Mouse (Mus musculus): ENCODE measurements around the gene Gm3149. TPM values are rescaled to one million over a fixed set of nuclear protein-coding genes. Genes with fewer than 3 reads are reported as not detected.
A peak's percentile ranks its signal among the peaks of the same experiment; 100 is the strongest.
"Not testable (repeated sequence)": the region's sequence is repeated elsewhere in the genome, so short reads cannot be mapped to it uniquely, and the experiment has no call there.

The Gm3149 gene
- polyA plus RNA-seq (2014; fragmentation: Nextera tagmentation; extraction: Ambion mirVana), result not detected in 2 replicates

DNA sequence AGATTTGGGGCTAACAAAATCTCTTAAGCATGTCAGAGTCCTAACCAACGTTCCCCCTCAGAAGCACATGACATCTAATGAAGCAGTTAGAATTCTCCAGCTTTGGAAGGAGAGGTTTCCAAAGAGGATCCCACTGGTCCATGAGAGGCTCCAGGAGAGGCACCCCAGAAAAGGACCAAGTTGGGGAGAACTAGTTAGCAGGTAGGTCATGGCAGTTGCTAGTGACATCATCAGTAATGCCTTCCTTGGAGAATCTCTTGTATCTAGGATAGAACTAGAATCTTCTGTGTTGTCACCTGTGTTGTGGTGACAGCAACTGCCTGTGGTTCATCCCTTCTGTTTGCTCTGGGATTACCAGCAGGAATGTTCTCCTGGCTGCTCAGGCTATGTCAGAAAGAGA is at the start of gene Gm3149:
Gm3149 (plus strand) TSS at position 301 of the 400 bp plus-strand sequence.
- not testable (repeated sequence) for H3K4me1 ChIP-seq (ENCODE audit: control insufficient read depth, insufficient read depth, low read length); DNase-seq (ENCODE audit: low spot score); H3K4me2 ChIP-seq (ENCODE audit: low read length); H3K9me3 ChIP-seq (replicated peaks; ENCODE audit: control insufficient read depth, low read length); H3K4me3 ChIP-seq (ENCODE audit: low read depth, low read length); H3K9ac ChIP-seq (ENCODE audit: low read length); H3K27ac ChIP-seq (ENCODE audit: low read depth, low read length); ATAC-seq; H3K36me3 ChIP-seq (ENCODE audit: control insufficient read depth, insufficient read depth, low read length); H3K27me3 ChIP-seq (replicated peaks; ENCODE audit: control insufficient read depth, insufficient read depth, low read length)
- no CpG with 5 or more reads among the region's 1 CpGs for WGBS

- H3K4me1 ChIP-seq (ENCODE audit: control insufficient read depth, insufficient read depth, low read length); H3K27ac ChIP-seq (ENCODE audit: low read depth, low read length); DNase-seq (ENCODE audit: low spot score); H3K9ac ChIP-seq (ENCODE audit: low read length); H3K4me2 ChIP-seq (ENCODE audit: low read length); ATAC-seq; H3K4me3 ChIP-seq (ENCODE audit: low read depth, low read length); H3K9me3 ChIP-seq (replicated peaks; ENCODE audit: control insufficient read depth, low read length); H3K27me3 ChIP-seq (replicated peaks; ENCODE audit: control insufficient read depth, insufficient read depth, low read length); H3K36me3 ChIP-seq (ENCODE audit: control insufficient read depth, insufficient read depth, low read length): not testable (repeated sequence)
- WGBS, result 95% methylated on average over 2 of the region's 2 CpGs
These were observed 47.7 kb upstream of the Gm3149 start for GRCm38 (mm10) chr14:4269238-4269950.

- not testable (repeated sequence) for ATAC-seq; H3K4me3 ChIP-seq (ENCODE audit: low read depth, low read length); H3K9ac ChIP-seq (ENCODE audit: low read length); H3K27ac ChIP-seq (ENCODE audit: low read depth, low read length); H3K36me3 ChIP-seq (ENCODE audit: control insufficient read depth, insufficient read depth, low read length); H3K27me3 ChIP-seq (replicated peaks; ENCODE audit: control insufficient read depth, insufficient read depth, low read length); H3K4me1 ChIP-seq (ENCODE audit: control insufficient read depth, insufficient read depth, low read length); H3K4me2 ChIP-seq (ENCODE audit: low read length); H3K9me3 ChIP-seq (replicated peaks; ENCODE audit: control insufficient read depth, low read length); DNase-seq (ENCODE audit: low spot score)
- WGBS, result 92% methylated on average over 2 of the region's 3 CpGs
These were observed 37.3 kb upstream of the Gm3149 start for GRCm38 (mm10) chr14:4279828-4280227.

DNA sequence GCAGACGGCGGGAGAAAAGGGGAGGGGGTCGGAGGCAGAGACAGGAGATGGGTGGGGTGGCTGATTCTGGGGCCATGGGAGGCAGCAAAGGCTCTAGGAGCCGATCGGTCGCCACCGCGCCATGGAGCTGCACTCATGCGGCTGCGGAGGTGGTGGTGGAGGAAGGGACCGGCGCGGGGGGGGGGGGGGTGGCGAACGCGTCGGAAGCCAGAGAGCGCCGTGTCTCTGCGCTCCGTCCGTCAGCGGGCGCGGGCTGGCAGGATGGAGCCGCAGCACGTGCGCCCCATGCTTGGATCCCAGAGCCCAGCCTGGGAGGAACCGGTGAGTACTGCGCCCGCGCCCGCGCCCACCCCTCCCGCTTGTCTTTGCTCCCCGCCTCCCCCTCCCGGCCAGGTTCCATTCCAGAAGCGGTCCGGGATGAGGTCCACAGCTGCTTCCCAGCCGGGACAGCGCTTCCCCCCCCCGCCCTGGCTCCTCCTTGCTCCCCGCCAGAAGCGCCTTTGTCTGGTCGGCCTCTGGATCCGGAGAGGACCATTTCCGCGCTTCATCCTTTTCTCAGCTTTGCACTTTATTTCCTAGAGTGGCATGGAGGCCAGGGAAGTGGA is 17.5 kb downstream of the Gm3149 start, which contains the start of gene 2610042L04Rik:
2610042L04Rik (plus strand) TSS at position 288 of the 605 bp plus-strand sequence.
- H3K9me3 ChIP-seq (replicated peaks; ENCODE audit: control insufficient read depth, low read length); H3K36me3 ChIP-seq (ENCODE audit: control insufficient read depth, insufficient read depth, low read length); ATAC-seq; H3K4me1 ChIP-seq (ENCODE audit: control insufficient read depth, insufficient read depth, low read length); H3K27me3 ChIP-seq (replicated peaks; ENCODE audit: control insufficient read depth, insufficient read depth, low read length); H3K27ac ChIP-seq (ENCODE audit: low read depth, low read length): not testable (repeated sequence)
- WGBS, result under 1% methylated on average over 17 of the region's 48 CpGs
- peak; percentile 18 for DNase-seq (ENCODE audit: low spot score)
- Histone ChIP-seq H3K4me2 (ENCODE audit: low read length) (peak within 1 kb of the TSS; percentile 59), H3K9ac (ENCODE audit: low read length) (peak within 1 kb of the TSS; percentile 56), H3K4me3 (ENCODE audit: low read depth, low read length) (peak within 1 kb of the TSS; percentile 39)

DNA sequence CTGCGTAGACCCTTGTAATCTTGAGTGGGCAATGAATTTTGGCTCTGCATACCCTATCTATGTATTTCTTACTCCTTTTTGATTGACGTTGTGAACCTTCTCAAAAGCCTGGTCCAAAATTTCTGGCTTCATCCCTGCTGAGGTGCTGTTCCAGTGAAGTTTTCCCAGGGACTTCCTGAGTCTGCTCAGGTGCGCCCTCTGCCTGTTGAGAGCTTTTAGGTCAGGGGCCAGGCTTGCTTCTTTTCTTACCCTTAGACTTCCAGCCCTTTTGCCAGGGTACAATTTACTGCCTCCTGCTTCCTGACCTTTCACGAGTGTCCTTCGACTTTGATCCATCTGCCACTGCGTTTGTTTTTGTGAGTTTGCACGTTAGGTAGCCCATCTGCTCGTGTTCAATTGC is 18.4 kb downstream of the Gm3149 start:
- not testable (repeated sequence) for H3K9me3 ChIP-seq (replicated peaks; ENCODE audit: control insufficient read depth, low read length); H3K4me3 ChIP-seq (ENCODE audit: low read depth, low read length); H3K4me1 ChIP-seq (ENCODE audit: control insufficient read depth, insufficient read depth, low read length); H3K9ac ChIP-seq (ENCODE audit: low read length); ATAC-seq; H3K4me2 ChIP-seq (ENCODE audit: low read length); H3K27ac ChIP-seq (ENCODE audit: low read depth, low read length); DNase-seq (ENCODE audit: low spot score); H3K36me3 ChIP-seq (ENCODE audit: control insufficient read depth, insufficient read depth, low read length); H3K27me3 ChIP-seq (replicated peaks; ENCODE audit: control insufficient read depth, insufficient read depth, low read length)
- 4% methylated on average over 6 of the region's 8 CpGs for WGBS

DNA sequence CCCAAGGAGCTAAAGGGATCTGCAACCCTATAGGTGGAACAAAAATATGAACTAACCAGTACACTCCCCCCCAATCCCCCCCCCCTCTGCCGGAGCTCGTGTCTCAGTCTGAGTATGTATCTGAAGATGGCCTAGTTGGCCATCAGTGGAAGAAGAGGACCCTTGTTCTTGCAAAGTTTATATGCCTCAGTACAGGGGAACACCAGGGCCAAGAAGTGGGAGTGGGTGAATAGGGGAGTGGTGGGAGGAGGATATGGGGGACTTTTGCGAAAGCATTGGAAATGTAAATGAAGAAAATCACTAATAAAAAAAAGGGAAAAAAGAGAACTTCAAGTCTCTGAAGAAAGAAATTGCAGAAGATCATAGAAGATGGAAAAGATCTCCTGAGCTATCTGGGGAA is 51.9 kb downstream of the Gm3149 start:
- H3K4me3 ChIP-seq (ENCODE audit: low read depth, low read length); H3K4me2 ChIP-seq (ENCODE audit: low read length); H3K9me3 ChIP-seq (replicated peaks; ENCODE audit: control insufficient read depth, low read length); H3K36me3 ChIP-seq (ENCODE audit: control insufficient read depth, insufficient read depth, low read length); H3K27me3 ChIP-seq (replicated peaks; ENCODE audit: control insufficient read depth, insufficient read depth, low read length); H3K9ac ChIP-seq (ENCODE audit: low read length); H3K4me1 ChIP-seq (ENCODE audit: control insufficient read depth, insufficient read depth, low read length); ATAC-seq; DNase-seq (ENCODE audit: low spot score); H3K27ac ChIP-seq (ENCODE audit: low read depth, low read length): not testable (repeated sequence)
- 92% methylated on average over 3 of the region's 3 CpGs for WGBS

GRCm38 (mm10) chr14:4369691-4370090 is 52.6 kb downstream of the Gm3149 start:
- not testable (repeated sequence) for H3K27me3 ChIP-seq (replicated peaks; ENCODE audit: control insufficient read depth, insufficient read depth, low read length)
- 78% methylated on average over 3 of the region's 3 CpGs for WGBS

More at GRCm38 (mm10) chr14:4369691-4370090, 52.6 kb downstream of the Gm3149 start:
- H3K4me2 ChIP-seq (ENCODE audit: low read length); ATAC-seq; DNase-seq (ENCODE audit: low spot score); H3K9ac ChIP-seq (ENCODE audit: low read length); H3K36me3 ChIP-seq (ENCODE audit: control insufficient read depth, insufficient read depth, low read length); H3K9me3 ChIP-seq (replicated peaks; ENCODE audit: control insufficient read depth, low read length); H3K4me1 ChIP-seq (ENCODE audit: control insufficient read depth, insufficient read depth, low read length); H3K4me3 ChIP-seq (ENCODE audit: low read depth, low read length); H3K27ac ChIP-seq (ENCODE audit: low read depth, low read length): not testable (repeated sequence)
